Mouse (Mus musculus): ENCODE measurements at regions not wholly inside any gene's neighbourhood (a gene's known extent, or its start where the extent isn't known, plus 50 kb on each side); places are given as distances from the start of the nearest gene placed in this dataset.

DNA sequence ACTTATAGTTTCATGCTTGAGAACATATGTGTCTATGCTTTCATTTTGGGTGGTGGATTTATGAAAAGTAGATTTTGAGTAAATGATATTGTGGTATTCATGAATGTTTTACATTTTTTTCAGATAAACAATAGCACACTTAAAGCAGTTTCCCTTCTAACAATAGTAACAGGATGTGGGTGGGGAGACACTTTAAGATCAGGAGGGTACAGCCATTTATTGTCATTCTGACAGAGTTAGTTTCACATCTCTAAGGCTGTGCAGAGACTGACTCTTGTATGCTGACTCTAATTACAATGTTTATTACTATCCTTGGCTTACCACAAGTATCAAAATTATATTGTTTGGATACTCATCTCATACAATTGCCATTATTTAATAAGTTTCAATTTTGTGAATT is 440.5 kb downstream of the Gbe1 start:
- no peak overlapping the region for H3K27ac ChIP-seq (ENCODE audit: control insufficient read depth, low read depth, low read length)
- no peaks in the 10 kb centered on the region for H3K27me3 ChIP-seq (ENCODE audit: control insufficient read depth in 1 of 2, insufficient read depth in 2 of 2, low read length in 2 of 2)
- no peaks in the 10 kb centered on the region for H3K36me3 ChIP-seq (ENCODE audit: control insufficient read depth in 1 of 2, insufficient read depth in 2 of 2, low read length in 2 of 2)
- H3K4me3 ChIP-seq (ENCODE audit: control insufficient read depth in 1 of 2, insufficient read depth in 1 of 2, low read depth in 2 of 2, low read length in 2 of 2): no peak overlapping the region
- no peaks in the 10 kb centered on the region for H3K79me2 ChIP-seq (ENCODE audit: control insufficient read depth, insufficient read depth, low read length, poor library complexity)
- H3K4me1 ChIP-seq (ENCODE audit: control insufficient read depth in 1 of 2, insufficient read depth in 2 of 2, low read length in 2 of 2): no peaks in the 10 kb centered on the region
- no peak for TF ChIP-seq KAT2A (conservative IDR thresholded peaks at IDR 0.05; ENCODE audit: low read depth, low read length)
- TF ChIP-seq GATA1 (IDR thresholded peaks at IDR 0.05; ENCODE audit: low read depth, low read length): no peak
- TF ChIP-seq NRF1 (IDR thresholded peaks at IDR 0.05; ENCODE audit: insufficient read depth, low read depth, low read length, poor library complexity, severe bottlenecking): no peak
- TF ChIP-seq TAL1 (IDR thresholded peaks at IDR 0.05; ENCODE audit: low read length): no peak
- TF ChIP-seq USF1 (IDR thresholded peaks at IDR 0.05; ENCODE audit: low read depth, low read length): no peak
- no peak for TF ChIP-seq ETS1 (IDR thresholded peaks at IDR 0.05; ENCODE audit: low read depth, low read length)
- no peak for TF ChIP-seq MYC (IDR thresholded peaks at IDR 0.05; ENCODE audit: low read depth, low read length)
- TF ChIP-seq RCOR1 (IDR thresholded peaks at IDR 0.05; ENCODE audit: low read depth, low read length): no peak
- TF ChIP-seq ZKSCAN1 (IDR thresholded peaks at IDR 0.05; ENCODE audit: low read depth, low read length): no peak
- no peak for TF ChIP-seq MEF2A (IDR thresholded peaks at IDR 0.05; ENCODE audit: extremely low read depth, insufficient replicate concordance, low read depth, low read length, poor library complexity, severe bottlenecking)
- DNase-seq (ENCODE audit: low read depth, low spot score): no peak
- H3K9ac ChIP-seq (ENCODE audit: control insufficient read depth, low read depth, low read length, poor library complexity, severe bottlenecking): no peak overlapping the region
- no peaks in the 10 kb centered on the region for H3K9me3 ChIP-seq (replicated peaks; ENCODE audit: insufficient read depth, low read length)

DNA sequence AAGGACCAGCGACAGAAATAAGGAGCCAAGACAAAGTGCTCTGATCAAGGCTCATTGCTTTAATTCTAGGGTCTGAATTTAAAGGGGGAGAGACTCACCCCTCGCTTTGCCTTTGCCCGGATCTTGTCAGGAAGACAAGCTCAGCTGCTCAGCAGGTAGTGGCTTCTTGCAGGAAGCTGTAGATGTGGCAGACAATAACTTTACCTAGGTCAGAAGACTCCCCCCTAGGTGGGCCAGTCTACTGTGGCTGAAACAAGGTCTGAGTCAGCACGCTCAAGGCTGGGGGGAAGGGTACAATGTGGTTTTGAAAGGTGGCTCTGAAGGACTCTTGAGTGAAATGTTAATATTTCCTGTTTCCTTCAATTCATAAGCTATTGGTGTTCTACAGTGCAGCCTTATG is 484.3 kb downstream of the Gbe1 start:
- H3K79me2 ChIP-seq (ENCODE audit: control insufficient read depth, insufficient read depth, low read length, poor library complexity): no peaks in the 10 kb centered on the region
- H3K27me3 ChIP-seq (ENCODE audit: control insufficient read depth in 1 of 2, insufficient read depth in 2 of 2, low read length in 2 of 2): no peaks in the 10 kb centered on the region
- no peak for DNase-seq (ENCODE audit: low read depth, low spot score)
- H3K9me3 ChIP-seq (replicated peaks; ENCODE audit: insufficient read depth, low read length): no peaks in the 10 kb centered on the region
- H3K9ac ChIP-seq (ENCODE audit: control insufficient read depth, low read depth, low read length, poor library complexity, severe bottlenecking): no peak overlapping the region
- H3K4me3 ChIP-seq (ENCODE audit: control insufficient read depth in 1 of 2, insufficient read depth in 1 of 2, low read depth in 2 of 2, low read length in 2 of 2): no peak overlapping the region
- TF ChIP-seq USF2 (IDR thresholded peaks at IDR 0.05; ENCODE audit: borderline replicate concordance in 1 of 2, insufficient read depth in 1 of 2, low read depth in 1 of 2, low read length in 2 of 2): no peak
- TF ChIP-seq GATA1 (IDR thresholded peaks at IDR 0.05; ENCODE audit: low read depth, low read length): no peak
- no peak for TF ChIP-seq JUND (IDR thresholded peaks at IDR 0.05; ENCODE audit: low read depth, low read length)
- no peak for TF ChIP-seq HCFC1 (IDR thresholded peaks at IDR 0.05; ENCODE audit: low read depth, low read length)
- TF ChIP-seq RCOR1 (IDR thresholded peaks at IDR 0.05; ENCODE audit: low read depth, low read length): no peak
- no peak for TF ChIP-seq CHD2 (IDR thresholded peaks at IDR 0.05; ENCODE audit: low read length)
- no peak for TF ChIP-seq ELF1 (IDR thresholded peaks at IDR 0.05; ENCODE audit: low read depth, low read length)
- TF ChIP-seq SMC3 (IDR thresholded peaks at IDR 0.05; ENCODE audit: low read depth, low read length): no peak
- no peak for TF ChIP-seq TAL1 (IDR thresholded peaks at IDR 0.05; ENCODE audit: low read length)
- TF ChIP-seq GABPA (IDR thresholded peaks at IDR 0.05; ENCODE audit: low read depth, low read length): no peak
- H3K27ac ChIP-seq (ENCODE audit: control insufficient read depth, low read depth, low read length): no peak overlapping the region
- H3K36me3 ChIP-seq (ENCODE audit: control insufficient read depth in 1 of 2, insufficient read depth in 2 of 2, low read length in 2 of 2): no peaks in the 10 kb centered on the region
- H3K4me1 ChIP-seq (ENCODE audit: control insufficient read depth in 1 of 2, insufficient read depth in 2 of 2, low read length in 2 of 2): no peaks in the 10 kb centered on the region
